Mouse (Mus musculus): Measurements from ENCODE around the gene Whrn. TPM values are rescaled to one million over a fixed set of nuclear protein-coding genes. Genes with fewer than 3 reads are reported as not detected.
A peak's percentile ranks its signal among the peaks of the same experiment; 100 is the strongest.

The Whrn gene
- total RNA-seq, 2 experiments from 2014 or later, result 18.8 to 22.3 TPM

GRCm38 (mm10) chr4:63405683-63406082 lies 90.1 kb downstream of the Whrn start:
- no peak for DNase-seq

- no peak for DNase-seq
Measured at GRCm38 (mm10) chr4:63405051-63405450, 90.7 kb downstream of the Whrn start.

GRCm38 (mm10) chr4:63404205-63404604 lies 91.6 kb downstream of the Whrn start:
- DNase-seq, result no peak

- peak; percentile 56 to 69 for DNase-seq
Measured at GRCm38 (mm10) chr4:63403040-63403959, 92.5 kb downstream of the Whrn start, which contains the start of gene Akna. Gene Akna (minus strand): TSS chr4:63403354.

GRCm38 (mm10) chr4:63402558-63402957 lies 93.2 kb downstream of the Whrn start:
- no peak for DNase-seq

GRCm38 (mm10) chr4:63402056-63402455 lies 93.7 kb downstream of the Whrn start:
- no peak for DNase-seq

- no peak for DNase-seq
Measured at GRCm38 (mm10) chr4:63401620-63402019, 94.2 kb downstream of the Whrn start.

GRCm38 (mm10) chr4:63400541-63401306 lies 95.1 kb downstream of the Whrn start:
- DNase-seq, result no peak

- no peak for DNase-seq
Measured at GRCm38 (mm10) chr4:63399691-63400270, 96.0 kb downstream of the Whrn start.

- DNase-seq, result no peak
Measured at GRCm38 (mm10) chr4:63398854-63399609, 96.8 kb downstream of the Whrn start.

GRCm38 (mm10) chr4:63397981-63398537 lies 97.7 kb downstream of the Whrn start:
- no peak for DNase-seq

GRCm38 (mm10) chr4:63391322-63391721 lies 104.5 kb downstream of the Whrn start:
- DNase-seq, result no peak

GRCm38 (mm10) chr4:63389887-63390528 lies 105.8 kb downstream of the Whrn start:
- no peak for DNase-seq

GRCm38 (mm10) chr4:63389121-63389886 lies 106.5 kb downstream of the Whrn start:
- DNase-seq, result no peak

- no peak for DNase-seq
Measured at GRCm38 (mm10) chr4:63388029-63388428, 107.8 kb downstream of the Whrn start.

- DNase-seq, result no peak
Measured at GRCm38 (mm10) chr4:63385784-63386183, 110.0 kb downstream of the Whrn start.

- no peak for DNase-seq
Measured at GRCm38 (mm10) chr4:63385253-63385652, 110.5 kb downstream of the Whrn start.

- DNase-seq, result no peak
Measured at GRCm38 (mm10) chr4:63384262-63384661, 111.5 kb downstream of the Whrn start.

- no peak for DNase-seq
Measured at GRCm38 (mm10) chr4:63383474-63383873, 112.3 kb downstream of the Whrn start.

GRCm38 (mm10) chr4:63382676-63383369 lies 113.0 kb downstream of the Whrn start:
- no peak for DNase-seq
